Mouse (Mus musculus): Measurements from ENCODE around the gene Gpr87.

DNA sequence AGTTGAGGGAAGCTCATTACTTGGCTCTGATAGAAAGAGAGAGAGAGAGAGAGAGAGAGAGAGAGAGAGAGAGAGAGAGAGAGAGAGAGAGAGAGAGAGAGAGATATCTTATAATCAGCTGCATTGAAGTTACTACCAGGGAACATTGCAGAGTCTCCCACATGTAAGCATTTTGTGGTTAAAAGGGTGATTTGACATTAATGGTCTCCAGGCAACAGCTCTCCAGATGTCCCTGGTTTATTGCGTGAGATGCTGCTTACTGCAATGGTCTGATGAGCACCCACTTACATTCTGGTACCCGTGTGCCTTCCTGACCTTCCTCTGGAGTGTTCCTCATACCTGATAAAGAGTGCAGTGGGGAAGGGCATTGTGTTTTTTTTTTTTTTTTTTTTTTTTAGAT lies 40.0 kb downstream of the Gpr87 start:
- TF ChIP-seq CTCF (IDR thresholded peaks at IDR 0.05 in 2 of 3, conservative IDR thresholded peaks at IDR 0.05 in 1 of 3; ENCODE audit: control insufficient read depth in 1 of 3, insufficient read depth in 1 of 3, low read depth in 2 of 3, low read length in 3 of 3, poor library complexity in 1 of 3, severe bottlenecking in 1 of 3) = no peak
- no peak for TF ChIP-seq ZC3H11A (IDR thresholded peaks at IDR 0.05; ENCODE audit: low read depth, low read length)
- TF ChIP-seq CHD1 (IDR thresholded peaks at IDR 0.05; ENCODE audit: low read depth, low read length) = no peak
- TF ChIP-seq MAX (IDR thresholded peaks at IDR 0.05; ENCODE audit: low read length) = no peak
- no peak for TF ChIP-seq POLR2A (IDR thresholded peaks at IDR 0.05; ENCODE audit: control insufficient read depth in 1 of 2, insufficient read depth in 1 of 2, low read depth in 1 of 2, low read length in 2 of 2, poor library complexity in 1 of 2)
- no peak for TF ChIP-seq MAFK (IDR thresholded peaks at IDR 0.05; ENCODE audit: borderline replicate concordance, low read depth, low read length)
- TF ChIP-seq CHD2 (IDR thresholded peaks at IDR 0.05; ENCODE audit: low read length) = no peak
- no peak for TF ChIP-seq RCOR1 (IDR thresholded peaks at IDR 0.05; ENCODE audit: low read depth, low read length)
- TF ChIP-seq TCF12 (IDR thresholded peaks at IDR 0.05; ENCODE audit: low read depth, low read length) = no peak
- no peak for TF ChIP-seq TAL1 (IDR thresholded peaks at IDR 0.05; ENCODE audit: low read length)
- TF ChIP-seq ZNF384 (IDR thresholded peaks at IDR 0.05; ENCODE audit: low read depth, low read length) = no peak
